Mouse (Mus musculus) cerebellum, adult 9-10 months (tissue): ENCODE measurements around the gene Fhl2.

Experiments
- DNase-seq: peaks from one replicate; pipeline ENCODE4 v3.0.0; 2022

The Fhl2 gene

DNA sequence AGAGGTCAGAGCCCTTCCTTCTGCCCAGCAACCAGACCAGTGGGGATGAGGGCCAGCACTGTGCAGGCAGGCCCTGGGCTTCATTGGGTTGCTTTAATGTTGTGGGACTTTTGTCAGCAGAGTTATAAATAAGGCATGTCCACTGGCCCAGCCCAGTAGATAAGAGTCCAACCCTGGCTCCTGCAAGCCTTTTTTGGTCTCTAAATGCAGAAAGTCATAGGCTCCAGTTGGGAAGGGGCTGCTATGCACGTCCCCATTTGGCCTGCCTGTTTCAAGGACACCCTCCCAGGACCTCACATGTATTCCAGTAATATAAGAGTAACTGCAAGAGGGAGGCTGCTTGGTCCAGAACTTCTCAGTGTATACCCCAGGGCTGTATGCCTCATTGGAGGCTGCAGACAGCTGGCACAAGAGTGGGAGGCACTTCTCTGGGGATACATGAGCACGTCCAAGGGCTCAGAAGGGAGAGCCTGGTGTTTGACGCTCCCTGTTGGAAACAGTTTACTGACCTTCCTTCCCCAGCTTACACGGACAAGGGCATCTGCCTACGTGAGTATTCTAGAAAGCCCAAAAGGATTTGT, at the start of gene Fhl2:
Fhl2 (minus strand) TSS at position 324 of the 581 bp plus-strand sequence.
- no peak for DNase-seq

DNA sequence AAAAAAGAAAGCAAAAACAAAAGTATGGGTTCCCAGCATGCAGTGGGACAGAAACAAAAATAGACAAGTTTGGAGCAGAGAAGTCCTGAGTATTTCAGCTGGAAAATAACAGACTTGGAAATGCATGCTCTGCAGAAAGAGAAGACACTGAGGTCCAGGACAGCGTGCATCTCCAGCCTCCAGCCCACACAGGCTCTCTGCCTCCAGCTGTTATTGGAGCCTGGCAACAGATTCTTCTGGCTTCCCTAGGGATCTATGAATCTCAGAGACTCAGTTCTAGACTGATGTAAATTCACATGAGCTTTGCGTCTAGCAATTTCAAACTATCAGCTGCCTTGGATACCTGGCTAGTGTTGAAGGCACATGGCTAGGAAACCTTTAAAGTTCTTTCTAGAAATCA, 48.2 kb upstream of the Fhl2 start:
- DNase-seq: no peak

DNA sequence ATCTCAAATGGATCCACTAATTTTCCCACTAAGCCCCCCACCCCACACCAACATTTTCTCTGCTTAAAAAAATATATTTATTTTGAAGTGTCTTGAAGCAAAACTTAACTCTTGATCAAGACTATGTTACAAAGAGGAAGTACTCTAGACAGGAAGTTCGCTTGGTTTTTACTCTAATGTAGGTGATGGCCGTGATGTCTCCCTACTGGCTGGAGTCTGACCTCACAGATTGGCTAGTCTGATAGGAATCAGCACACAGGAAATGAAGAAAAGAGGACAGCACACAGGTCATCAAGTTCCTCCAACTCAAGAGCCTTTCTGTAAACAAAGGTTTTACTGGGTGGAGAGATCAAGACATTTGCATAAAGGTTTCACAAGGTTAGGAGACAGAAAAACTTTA, 44.4 kb upstream of the Fhl2 start:
- DNase-seq: no peak

DNA sequence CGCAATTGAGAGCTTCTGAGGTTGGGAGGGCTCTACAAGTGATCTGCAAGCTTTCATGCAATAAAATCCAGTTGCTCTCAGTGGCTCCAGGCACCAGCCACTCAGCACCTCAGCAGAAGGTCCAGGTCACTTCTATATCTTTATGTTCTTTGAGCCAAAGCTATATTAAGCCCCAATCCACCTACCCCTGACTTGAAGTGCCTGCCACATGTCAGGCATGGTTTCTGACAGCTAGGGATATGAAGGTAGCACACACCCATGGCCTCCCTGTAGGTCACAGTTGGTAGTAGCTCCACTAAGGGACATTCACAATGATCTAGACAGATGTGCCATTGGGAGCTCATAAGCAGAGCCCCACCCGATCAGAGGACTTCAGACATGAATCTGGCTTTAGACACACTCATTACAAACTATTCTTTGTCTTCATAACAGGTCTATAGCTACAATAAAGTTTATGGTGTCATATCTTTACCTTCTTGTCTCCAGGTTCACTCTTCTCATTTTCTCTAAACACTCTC, 43.1 kb upstream of the Fhl2 start:
- no peak for DNase-seq

DNA sequence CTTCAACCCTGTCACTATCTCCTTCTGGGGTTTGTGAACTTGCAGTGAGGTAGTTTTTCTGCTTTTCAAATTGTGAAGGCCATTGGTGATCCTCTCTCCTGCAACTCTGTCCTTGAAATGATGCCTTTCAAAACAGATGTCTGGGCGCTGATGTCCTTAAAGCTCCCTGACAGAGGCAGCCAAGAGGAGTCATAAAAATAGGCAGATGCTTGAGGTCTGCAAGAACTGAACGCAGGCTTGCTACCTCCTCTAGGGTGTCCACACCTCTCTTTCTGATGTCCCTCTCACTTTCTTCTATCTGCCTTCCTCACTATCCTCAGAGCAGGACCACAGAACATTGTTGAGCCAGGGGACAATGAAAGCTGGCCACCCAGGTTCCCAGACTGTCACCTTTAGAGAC, 41.7 kb upstream of the Fhl2 start:
- no peak for DNase-seq

DNA sequence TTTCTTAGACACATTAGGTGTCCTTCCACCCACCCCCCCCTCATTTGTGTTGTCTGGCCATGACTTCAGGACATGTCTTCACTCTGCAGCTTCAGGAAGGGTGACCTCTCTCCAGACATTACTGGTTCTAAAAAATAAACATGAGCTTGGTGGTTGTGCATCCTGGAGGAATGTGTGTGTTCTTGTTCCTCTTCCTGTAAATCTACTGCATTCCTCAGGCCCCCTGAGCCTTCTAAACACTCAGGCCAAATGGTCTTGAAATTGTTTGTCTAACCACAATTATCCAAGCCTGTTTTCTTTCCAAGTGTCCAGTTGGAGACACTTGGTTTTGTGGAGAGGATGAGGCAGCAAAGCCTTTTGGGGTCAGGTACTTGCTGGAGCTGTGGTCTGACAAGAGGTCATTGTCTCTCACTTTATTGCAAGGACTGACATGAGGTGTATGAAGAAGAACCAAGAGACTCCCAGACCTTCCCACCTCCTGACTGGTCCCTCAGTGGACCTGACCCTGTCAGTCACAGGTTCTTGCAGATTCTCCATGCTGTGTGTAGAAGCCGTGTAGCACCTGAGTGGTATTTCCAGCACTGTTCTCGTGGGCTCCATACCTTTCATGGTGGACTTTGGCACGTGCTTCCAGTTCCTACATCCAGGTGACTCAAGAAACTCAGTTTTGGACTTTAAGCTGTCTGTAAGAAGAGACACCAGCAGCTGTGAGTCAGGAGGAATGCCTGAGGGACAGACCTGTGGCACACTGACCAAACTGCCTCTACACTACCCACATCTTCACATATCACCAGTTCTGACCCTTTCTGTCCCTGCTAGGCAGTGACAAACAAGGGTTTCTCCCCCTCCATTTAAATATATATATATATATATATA, 40.8 kb upstream of the Fhl2 start:
- DNase-seq: no peak

DNA sequence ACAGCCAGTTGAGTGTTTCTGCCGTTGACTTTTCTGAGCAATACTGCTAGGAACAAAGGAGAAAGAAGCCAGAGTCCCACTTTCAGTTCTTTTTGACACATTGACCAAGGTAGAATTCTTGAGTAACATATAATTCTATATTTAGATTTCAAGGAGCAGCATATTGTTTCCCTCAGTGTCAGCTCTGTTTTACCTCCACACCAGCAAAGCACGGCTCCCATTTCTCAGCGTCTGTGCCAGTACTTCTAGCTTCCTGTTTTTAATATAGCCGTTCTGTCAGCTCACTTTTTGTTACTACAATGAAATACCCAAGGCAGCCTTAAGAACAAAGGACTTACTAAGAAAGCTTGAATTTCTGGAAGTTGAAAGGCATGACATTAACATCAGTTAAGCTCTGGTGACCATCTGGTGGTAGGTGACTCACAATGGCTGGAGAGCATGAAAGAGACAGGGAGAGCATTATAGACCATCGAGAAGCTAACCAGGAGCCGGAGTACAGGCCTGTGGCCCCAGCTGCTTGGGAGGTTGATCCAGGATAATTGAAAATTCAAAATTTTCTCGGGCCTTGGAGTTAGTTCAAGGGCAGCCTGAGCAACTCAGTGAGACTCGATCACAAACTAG, 28.9 kb upstream of the Fhl2 start:
- DNase-seq: no peak

DNA sequence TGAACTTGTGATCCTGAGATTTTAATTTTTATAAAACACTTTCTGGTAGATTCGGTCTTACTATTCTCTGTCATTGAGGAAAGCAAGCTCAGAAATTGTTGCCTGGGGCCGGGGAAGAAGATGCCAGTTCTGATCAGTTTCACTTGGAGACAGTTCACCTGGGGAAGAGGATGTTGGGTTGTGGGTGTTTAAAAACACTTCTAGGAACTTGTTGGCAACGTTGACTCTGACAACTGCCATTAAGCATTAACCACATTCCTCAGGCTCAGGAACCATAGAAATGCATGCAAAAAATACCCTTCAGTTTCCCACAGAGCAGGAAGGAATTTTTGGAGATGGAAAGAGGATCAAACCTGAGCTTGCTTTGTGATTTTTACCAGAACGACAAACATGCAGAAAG, 28.2 kb upstream of the Fhl2 start:
- DNase-seq: no peak

DNA sequence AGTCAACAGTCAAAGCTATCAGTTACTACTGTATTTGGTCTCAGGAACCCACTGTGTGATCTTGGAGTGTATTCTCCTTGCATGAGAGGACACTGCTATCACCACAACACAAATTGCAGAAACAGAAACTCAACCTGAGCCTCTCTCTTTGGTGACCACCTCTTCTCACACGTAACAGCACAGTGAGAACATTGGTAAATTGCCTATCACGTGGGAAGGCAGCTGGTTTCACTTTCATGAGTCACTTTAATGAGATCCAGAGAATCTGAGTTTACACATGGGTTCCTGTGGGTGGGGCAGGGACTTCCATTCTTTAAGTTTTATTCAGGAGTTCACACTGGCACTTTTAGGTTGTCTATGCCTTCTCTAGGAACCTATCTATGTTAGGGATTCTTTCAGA, 27.4 kb upstream of the Fhl2 start:
- DNase-seq: no peak

DNA sequence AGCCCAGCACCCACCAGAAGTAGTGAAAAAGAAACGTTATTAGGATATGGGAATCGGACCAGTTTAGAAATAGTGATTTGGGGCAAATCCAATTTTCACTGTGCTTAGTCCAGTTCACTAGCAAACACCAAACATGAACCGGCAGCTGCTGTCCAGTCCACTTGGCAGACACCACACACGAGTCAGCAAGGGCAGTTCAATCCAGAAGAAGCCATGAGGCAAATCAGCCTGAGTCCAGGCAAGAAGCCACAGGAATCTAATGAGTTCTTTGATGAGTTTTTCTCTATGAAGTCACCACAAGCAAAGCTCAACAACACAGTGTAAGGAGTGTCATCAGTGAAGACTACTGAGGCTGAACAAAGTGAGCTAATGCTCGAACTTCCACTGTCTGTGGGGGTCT, 26.3 kb upstream of the Fhl2 start:
- no peak for DNase-seq

DNA sequence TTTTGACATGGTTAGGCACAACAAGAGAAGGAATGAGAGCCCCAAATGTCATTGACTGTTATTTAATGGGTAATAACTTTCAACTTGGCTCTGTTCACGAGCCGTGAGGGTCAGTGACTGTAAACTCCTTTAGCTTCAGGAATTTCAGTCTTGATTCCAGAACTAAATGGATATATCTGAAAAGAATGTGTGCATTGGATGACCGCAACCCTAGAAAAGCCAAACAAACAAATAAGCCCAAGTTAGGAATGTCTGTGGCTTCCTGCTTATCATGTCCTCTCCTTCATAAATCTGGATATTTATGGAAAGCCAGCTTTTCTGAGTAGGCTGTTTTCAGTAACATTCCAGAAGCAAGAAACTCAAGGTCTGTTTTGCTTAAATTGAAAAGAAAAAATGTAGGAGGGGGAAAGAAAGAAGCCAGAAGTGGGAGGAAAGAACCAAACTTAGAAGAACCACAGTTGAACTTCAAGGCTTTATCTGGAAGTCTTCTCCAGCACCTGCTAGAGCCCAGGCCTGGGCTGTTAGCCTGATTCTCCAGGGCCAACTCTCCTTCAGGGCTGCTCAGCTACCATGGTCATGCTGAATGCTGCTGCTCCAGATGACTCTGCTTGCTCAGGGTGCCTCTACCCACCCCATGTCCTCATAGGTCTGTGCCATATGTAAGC, 21.4 kb upstream of the Fhl2 start:
- no peak for DNase-seq

DNA sequence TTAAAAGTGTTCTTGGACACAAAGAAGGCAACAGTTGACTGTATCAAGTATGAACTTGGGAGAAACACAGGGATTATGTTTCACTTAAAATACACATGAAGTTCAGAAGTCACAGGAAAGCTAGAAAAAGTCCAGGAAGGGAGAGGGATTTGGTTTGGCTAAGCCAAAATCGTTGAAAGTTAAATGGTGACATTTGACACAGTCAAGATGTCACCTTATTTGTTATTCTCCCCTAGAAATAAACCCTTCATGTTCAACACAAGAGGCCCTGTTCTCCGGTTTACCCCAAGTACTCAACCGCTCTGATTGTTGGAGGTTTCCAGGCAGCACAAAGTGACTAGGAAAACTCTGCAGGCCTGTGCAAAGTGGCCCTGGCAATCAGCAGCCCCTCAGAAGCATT, 18.8 kb upstream of the Fhl2 start:
- DNase-seq: no peak

DNA sequence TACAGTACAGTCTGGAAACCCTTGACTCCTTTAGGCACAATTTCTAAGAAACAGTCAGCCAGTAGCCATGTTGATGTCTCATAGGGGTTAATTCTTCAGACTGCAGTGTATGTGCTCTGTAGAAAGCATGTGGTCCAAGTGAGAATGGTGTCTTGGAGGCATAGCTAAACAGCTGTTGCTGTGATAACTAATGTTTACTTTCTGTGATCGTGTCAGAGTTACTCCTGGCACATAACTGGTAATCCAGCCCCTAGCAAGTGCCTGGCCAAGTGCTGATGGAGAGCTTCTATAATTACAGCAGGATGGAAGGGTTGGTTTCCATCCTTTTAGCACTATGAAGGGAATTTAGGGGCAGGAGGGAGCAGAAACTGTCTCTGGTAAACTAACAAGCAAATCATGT, 14.5 kb upstream of the Fhl2 start:
- DNase-seq: no peak

DNA sequence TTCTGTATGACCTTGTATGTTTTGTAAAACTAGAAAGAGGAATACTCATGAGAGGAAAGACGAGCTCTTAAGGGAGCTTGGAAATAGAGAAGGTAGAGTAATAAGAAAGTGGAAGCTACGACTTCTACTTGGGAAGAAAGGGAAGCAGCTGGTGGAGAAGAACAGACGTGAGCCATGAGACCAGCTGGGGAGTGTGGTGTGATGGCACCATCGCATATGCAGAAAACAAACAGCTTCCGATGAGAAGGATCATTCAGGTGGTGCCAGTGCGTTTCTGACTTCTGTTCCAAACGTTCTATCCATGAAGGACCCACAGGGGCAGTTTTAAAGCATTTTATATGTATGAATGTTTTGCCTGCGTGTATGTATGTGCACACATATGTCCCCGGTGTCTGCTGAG, 13.5 kb upstream of the Fhl2 start:
- DNase-seq: no peak

DNA sequence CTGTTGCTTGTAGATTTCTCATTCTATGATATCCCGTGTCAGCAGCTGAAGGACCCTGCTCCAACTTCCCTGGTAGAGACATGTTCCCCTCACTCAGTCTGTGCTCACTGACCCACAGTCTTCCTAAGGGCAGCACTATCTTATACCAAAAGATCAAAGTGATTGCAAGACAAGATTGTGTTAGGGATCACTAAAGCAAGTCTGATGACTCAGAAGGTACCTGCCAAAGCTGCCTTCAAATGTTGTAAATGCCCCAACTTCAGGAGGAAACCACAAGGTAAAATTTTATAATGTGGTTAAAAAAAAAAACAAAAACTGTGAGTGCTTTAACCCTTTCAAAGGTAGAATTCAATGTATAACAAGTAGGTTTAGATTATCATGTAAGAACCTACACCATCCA, 10.4 kb upstream of the Fhl2 start:
- DNase-seq: no peak

DNA sequence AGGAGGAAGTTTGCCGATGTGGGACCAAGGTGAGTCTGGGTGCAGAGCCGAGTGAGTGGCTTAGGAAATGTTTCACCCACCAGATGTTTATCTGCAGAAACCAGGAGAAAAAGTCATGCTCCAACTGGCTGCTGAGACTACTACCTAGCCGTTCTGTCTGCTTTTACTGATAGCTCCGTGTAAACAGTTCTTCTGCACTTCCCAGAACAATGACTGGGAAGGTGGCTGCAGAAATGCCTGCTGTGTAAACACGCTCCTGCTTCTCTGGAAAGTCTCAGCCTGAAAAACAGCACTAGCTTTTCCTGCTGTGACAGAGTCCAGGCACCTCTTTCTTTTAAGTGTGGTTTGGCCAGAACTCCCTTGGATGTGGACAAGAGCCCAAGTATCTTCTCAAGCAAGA, 6.5 kb upstream of the Fhl2 start:
- no peak for DNase-seq

DNA sequence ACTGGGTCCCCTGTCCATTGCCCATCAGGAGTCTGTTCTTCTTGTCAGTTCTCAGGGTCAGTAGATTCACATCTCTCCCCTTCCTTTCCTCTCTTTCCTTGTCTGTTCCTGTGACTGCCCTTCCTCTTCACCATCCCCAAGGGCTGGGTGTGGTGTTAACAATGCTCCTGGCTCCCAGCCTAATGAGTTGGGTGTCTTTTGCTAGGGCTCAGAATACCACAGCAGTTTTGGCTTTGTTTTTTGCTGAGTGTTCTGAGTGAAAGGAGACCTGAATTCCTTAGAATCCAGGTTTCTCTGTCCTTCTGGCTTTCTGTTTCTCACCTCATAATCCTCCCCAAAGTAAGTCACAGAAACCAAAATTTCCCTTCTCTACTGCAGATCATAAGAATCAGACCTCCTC, 5.4 kb upstream of the Fhl2 start:
- no peak for DNase-seq

DNA sequence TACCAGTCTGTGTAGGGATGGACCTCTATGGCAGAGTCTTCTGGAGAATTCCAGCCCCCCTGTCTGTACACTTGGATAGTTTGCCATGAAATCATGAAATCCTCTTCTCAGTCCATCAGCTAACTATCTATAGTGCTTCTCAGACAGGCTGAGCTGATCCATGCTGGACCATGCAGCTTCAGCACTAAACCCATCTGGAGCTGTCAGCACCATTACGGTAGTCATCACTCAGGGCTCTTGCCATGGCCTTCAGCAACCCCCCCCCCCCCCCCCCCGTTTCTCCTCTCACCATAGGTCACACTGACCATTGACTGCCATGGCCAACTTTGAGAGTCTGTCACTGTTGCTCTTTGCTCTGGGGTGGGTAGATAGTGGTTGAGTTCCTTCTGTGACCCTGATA, 5.0 kb upstream of the Fhl2 start:
- DNase-seq: no peak

DNA sequence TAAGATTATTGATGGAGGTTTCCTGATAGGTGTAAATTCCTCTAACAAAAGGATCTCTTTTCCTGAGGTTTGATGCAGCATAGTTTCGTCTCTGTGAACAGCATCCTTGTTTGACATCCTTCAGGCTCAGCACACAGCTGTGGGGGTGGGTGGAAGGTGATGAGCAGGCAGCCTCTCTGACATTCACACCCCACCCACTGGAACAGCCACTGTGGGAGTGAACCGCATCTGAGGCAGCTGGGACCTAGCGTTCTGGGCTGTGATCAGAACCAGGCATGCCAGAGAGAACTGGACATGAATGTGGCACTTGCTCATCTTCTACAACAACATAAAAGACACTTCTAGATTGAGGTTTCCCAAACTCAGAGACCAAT, 3.1 kb upstream of the Fhl2 start:
- no peak for DNase-seq

DNA sequence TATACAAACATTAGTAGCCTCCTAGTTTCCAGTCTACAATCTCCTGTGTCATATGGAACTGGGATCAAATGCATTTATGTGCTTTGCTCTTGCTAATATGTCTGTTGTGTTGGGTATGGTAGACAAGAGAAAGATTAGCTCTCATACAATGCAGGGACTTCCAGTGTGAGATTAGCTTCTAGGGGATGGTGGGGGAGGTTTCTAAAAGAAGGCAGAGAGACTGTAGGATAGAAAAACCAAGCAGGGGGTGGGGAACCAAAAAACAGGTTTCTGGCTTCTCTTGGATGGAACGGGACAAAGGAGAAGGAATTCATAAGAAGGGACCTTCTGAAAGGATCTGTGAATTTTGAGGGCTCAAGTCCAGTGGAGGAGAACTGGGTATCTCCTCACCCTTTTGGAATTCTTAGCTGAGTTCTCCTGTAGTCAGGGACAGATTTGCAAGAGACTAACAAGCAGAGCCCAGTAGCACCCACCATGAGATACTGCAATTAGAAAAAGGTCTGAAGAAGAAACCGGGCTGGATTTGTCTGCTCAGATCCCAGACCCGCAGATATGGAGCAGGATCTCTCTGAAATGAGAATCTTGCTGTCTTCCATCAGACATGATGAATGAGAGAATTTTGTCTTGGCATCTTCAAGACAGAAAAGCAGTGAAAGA, 2.6 kb upstream of the Fhl2 start:
- no peak for DNase-seq

DNA sequence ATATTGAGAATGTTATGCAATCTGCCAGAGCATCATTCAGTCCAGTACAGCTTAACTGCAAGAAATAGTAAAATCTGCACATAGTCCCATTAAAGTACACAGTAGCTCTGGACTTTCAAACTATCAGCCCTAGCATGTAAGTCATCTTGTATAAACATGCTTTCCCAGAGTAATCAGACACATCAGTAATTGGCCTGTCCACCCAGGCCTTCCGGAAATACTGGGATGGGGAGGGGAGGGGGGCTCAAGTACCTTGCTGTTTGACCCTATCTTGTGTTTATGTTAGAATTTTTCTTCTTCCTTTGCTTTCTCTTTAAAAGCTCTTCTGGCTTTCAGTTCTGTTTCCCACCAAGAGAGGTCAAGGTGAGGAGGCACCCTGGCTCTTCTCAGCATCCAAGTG, 725 bp downstream of the Fhl2 start:
- no peak for DNase-seq

DNA sequence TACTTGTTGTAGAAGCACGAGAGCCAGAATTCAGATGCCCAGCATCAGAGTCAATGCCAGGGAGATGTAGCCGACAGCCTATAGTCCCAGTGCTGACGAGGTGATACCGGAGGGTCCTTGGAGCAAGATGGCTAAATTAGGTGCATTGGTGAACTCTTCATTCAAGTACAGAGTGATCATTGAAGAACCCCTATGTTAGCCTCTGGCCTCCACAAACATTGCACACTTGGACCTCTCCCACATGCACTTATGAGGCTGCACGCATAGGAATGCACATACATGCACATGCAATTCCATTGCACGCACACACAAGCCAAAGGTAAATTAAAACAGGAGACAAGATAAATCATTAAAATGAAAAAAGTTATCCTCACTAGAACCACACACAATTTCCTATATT, 3.4 kb downstream of the Fhl2 start:
- DNase-seq: no peak

DNA sequence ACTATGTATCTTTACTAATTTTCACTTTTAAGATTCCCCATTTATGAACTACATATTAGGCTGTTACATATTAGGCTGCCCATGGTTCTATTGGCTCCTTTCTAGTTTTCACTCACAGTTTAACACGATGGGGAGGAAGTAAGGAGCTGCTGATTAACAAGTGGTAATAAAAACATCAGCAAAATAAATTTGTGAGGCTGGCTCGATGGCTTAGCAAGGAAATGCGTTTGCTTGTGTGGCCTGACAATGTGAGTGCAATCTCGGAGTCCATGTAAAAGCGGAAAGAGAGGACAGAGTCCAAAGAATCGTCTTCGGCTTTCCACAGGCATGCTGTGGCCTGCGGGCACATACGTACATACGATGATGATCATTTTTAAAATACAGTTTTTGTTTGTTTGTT, 4.3 kb downstream of the Fhl2 start:
- no peak for DNase-seq
